Mouse (Mus musculus) cerebral cortex, adult 2 months (tissue): ENCODE measurements around the gene Gm3854.

ENCODE experiments used
- WGBS: fragments of 180-500 bp; shearing (Covaris S2); methylation state at CpG from one replicate; pipeline ENCODE4 v1.1.7; 2018; 5-methylcytosine and 5-hydroxymethylcytosine counted together

Gene Gm3854

GRCm38 (mm10) chr7:6386995-6387394 lies 43.4 kb downstream of the Gm3854 start:
- WGBS = 58% methylated on average over 8 of the region's 8 CpGs

DNA sequence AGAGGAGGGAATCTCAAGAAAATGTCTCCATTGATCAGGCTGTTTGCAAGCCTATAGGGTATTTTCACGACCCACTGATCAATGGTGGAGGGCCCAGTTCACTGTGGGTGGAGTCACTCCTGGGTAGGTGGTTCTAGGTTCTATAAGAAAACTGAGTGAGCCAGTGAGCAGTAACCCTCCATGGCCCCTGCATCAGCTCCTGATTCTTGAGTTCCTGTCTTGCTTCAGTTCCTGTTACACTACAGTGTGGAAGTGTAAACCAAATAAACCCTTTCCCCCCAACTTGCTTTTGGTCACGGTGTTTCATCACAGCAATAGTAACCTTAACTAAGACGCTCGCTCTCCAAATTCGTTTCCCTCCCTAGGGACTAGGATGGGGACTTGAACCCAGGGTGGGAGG lies 45.4 kb downstream of the Gm3854 start:
- 87% methylated on average over 5 of the region's 5 CpGs for WGBS

DNA sequence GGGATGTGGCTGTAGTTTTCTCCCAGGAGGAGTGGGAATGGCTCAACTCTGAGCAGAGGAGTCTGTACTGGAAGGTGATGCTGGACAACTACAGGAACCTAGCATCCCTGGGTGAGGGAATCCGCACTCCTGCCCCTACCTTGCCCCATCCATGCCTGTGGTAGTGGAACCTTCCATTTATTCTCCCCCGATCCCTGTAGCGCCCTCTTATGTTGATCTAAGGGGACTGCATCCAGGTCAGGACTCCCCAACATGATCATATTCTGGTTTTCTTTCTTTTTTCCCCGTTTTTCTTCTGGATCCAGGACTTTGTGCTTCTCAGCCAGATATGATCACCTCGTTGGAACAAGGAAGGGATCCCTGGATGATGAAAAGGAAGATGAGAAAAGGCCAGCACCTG lies 45.9 kb downstream of the Gm3854 start:
- 76% methylated on average over 5 of the region's 5 CpGs for WGBS

DNA sequence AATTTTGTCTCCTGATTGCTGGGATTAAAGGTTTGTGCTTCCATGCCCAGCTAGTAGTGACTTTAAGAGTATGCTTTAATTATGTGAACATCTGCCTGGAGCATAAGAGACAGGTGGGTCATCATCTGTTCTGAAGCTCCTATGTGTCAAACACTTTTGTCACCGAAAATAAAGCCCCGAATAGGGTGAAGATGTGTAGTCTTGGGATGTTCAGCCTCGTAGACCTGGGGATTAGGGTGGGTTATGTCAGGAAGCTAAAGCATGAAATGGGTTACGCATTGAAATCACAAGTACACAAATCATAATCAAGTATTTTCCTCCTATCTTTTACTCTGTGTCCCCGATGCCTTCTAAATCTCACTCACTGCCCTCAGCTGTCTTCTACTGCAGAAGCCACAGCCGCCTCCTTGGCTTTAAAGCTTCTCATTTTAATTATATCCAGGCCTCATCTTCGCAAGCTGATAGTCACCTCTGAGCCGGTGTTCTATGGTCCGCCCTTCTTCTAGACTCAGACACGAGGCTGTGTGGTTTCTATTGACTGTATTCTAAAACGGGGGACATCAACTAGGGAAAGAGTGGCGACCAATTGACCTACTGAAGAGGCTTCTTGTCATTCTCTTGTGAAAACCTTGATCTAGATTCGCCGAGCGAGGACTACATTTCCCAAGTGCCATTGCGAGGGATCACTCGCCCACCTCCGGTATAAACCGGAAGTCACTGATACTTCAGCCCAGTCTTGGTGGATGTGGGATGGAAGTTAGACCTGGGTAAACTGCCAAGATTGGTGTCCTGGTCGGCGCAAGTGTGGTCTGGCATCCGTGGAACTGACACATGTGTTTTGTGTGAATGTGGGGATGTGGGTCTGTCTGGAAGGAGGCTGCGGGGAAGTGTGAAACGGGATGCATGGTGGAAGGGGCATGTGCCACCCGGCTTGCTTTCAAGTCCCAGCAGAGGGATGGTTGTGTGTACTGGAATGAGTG lies 54.7 kb downstream of the Gm3854 start, which contains the start of gene Smim17:
Gene Smim17, plus strand, starts transcription at position 720 of the 980 bp plus-strand sequence.
- 20% methylated on average over 25 of the region's 25 CpGs for WGBS
